Mouse (Mus musculus): ENCODE results near the gene Adgrf1.

Adgrf1 gene

GRCm38 (mm10) chr17:43363921-43364320 is 93.8 kb downstream of the Adgrf1 start:
- DNase-seq: no peak

- no peak for DNase-seq
Measured at GRCm38 (mm10) chr17:43365297-43365696, 95.2 kb downstream of the Adgrf1 start.

- no peak for DNase-seq
Measured at GRCm38 (mm10) chr17:43366486-43366885, 96.4 kb downstream of the Adgrf1 start.

GRCm38 (mm10) chr17:43368171-43368576 is 98.0 kb downstream of the Adgrf1 start:
- DNase-seq: no peak

- no peak for DNase-seq
Measured at GRCm38 (mm10) chr17:43372604-43373003, 102.5 kb downstream of the Adgrf1 start.

- no peak for DNase-seq
Measured at GRCm38 (mm10) chr17:43374020-43374419, 103.9 kb downstream of the Adgrf1 start.
